Mouse (Mus musculus) embryonic facial prominence, embryonic 11.5 days (tissue): ENCODE results near the gene Stat2. TPM values are rescaled to one million over a fixed set of nuclear protein-coding genes. Genes with fewer than 3 reads are reported as not detected.
"Not testable (repeated sequence)": the region's sequence is repeated elsewhere in the genome, so short reads cannot be mapped to it uniquely, and the experiment has no call there.

Experiments used
- ATAC-seq: fragments of 200-750 bp; cut with Nextera tagmentation; replicated peaks from 2 replicates; pipeline ENCODE4 v1.8.0; 2017; ENCODE audit warnings: low read depth; ENCODE audit not compliant: insufficient number of reproducible peaks, low FRiP score, low TSS enrichment
- DNase-seq: peaks from one replicate; pipeline ENCODE4 v3.0.0-alpha.2; 2015; ENCODE audit warnings: low spot score
- H3K27ac ChIP-seq: fragments of 300-500 bp; sonication (generic); replicated peaks from 2 replicates; pipeline ENCODE4 v1.5.1; 2014; ENCODE audit warnings: mild to moderate bottlenecking, low read depth, low read length, control low read depth
- H3K27me3 ChIP-seq: fragments of 300-500 bp; sonication (generic); 2 replicates; pipeline ENCODE4 v1.6.1; 2014; ENCODE audit warnings: mild to moderate bottlenecking, low read length, moderate library complexity, mixed read lengths; ENCODE audit not compliant: control insufficient read depth, insufficient read depth
- H3K36me3 ChIP-seq: fragments of 300-500 bp; sonication (generic); replicated peaks from 2 replicates; pipeline ENCODE4 v1.6.1; 2014; ENCODE audit warnings: low read depth, mild to moderate bottlenecking, low read length, moderate library complexity, mixed read lengths; ENCODE audit not compliant: control insufficient read depth, insufficient read depth
- H3K4me1 ChIP-seq: fragments of 300-500 bp; sonication (generic); 2 replicates; pipeline ENCODE4 v1.6.1; 2014; ENCODE audit warnings: low read length, mixed read lengths; ENCODE audit not compliant: control insufficient read depth, insufficient read depth
- H3K4me2 ChIP-seq: fragments of 300-500 bp; sonication (generic); 2 replicates; pipeline ENCODE4 v1.6.1; 2014; ENCODE audit warnings: low read depth, mild to moderate bottlenecking, control low read depth, low read length, moderate library complexity
- H3K4me3 ChIP-seq: fragments of 300-500 bp; sonication (generic); 2 replicates; pipeline ENCODE4 v1.5.1; 2014; ENCODE audit warnings: low read depth, low read length, control low read depth
- H3K9ac ChIP-seq: fragments of 300-500 bp; sonication (generic); replicated peaks from 2 replicates; pipeline ENCODE4 v1.6.1; 2014; ENCODE audit warnings: mild to moderate bottlenecking, control low read depth, low read length
- H3K9me3 ChIP-seq: fragments of 300-500 bp; sonication (generic); replicated peaks from 2 replicates; pipeline ENCODE4 v1.6.1; 2016; ENCODE audit warnings: mild to moderate bottlenecking, low read length, inconsistent platforms, mixed read lengths; ENCODE audit not compliant: control insufficient read depth
- WGBS: fragments of 180-500 bp; shearing (Covaris S2); extraction: QIAGEN DNeasy Blood & Tissue Kit; methylation state at CpG from one replicate; pipeline ENCODE4 v1.1.7; 2014; 5-methylcytosine and 5-hydroxymethylcytosine counted together
- polyA plus RNA-seq: library from polyadenylated mRNA; unstranded; fragments of >200 nt; fragmentation: Nextera tagmentation; extraction: Ambion mirVana; gene quantifications from 2 replicates; pipeline ENCODE4 v1.2.1, GENCODE M21; 2014

Stat2 gene
- polyA plus RNA-seq, 1 experiment from 2014 or later: 12.7 TPM

DNA sequence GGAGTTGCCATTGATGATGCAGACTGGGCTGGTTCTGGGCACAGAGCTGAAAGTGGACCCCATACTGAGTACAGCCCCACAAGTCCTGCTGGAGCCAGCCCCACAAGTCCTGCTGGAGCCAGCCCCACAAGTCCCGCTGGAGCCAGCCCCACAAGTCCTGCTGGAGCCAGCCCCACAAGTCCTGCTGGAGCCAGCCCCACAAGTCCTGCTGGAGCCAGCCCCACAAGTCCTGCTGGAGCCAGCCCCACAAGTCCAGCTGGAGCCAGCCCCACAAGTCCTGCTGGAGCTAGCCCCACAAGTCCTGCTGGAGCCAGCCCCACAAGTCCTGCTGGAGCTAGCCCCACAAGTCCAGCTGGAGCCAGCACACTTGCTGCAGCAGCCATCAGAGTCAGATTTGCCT, 20.2 kb downstream of the Stat2 start:
- not testable (repeated sequence) for H3K27ac ChIP-seq, H3K36me3 ChIP-seq

DNA sequence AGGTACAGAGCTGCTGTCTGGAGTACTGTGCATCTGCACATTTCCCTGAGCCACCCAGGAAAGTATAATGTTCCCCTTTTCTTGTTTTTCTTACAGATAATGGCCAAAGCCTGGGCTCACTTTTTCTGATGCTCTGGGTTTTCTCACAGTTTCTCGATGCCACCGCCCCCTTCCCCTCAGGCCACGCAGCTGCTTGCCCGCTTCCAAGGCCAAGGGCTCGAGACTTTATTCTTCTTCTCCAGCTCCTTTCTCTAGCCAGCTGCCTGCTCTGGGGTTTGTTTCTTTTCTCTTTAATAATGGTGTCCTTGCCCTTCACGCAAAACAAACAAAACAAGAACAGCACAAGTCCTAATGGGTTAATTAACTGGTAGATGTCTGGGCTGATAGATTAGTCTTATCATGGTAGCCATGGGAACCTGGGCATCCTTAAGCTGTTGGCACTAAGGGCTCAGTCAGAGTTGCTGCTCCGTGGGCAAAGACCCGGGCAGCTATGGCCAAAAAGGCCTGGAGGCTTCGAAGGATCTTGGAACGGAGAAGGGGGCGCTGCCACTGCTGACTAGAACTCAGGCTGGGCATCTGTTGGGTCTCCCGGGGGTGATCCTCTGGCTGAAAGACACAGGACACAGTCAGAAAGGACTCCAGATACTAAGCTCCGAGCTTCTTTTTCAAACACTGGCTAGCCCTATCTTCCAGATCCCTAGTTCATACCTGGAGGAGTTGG, 26.2 kb downstream of the Stat2 start:
- H3K4me1 ChIP-seq: no peaks in the 10 kb centered on the region
- no peak overlapping the region for H3K27ac ChIP-seq
- DNase-seq (no peak), ATAC-seq (no peak)
- no peaks in the 10 kb centered on the region for H3K27me3 ChIP-seq
- H3K9me3 ChIP-seq: no peaks in the 10 kb centered on the region
- H3K36me3 ChIP-seq: no peaks in the 10 kb centered on the region
- WGBS: 79% methylated on average over 13 of the region's 13 CpGs
- no peak overlapping the region for H3K4me2 ChIP-seq
- no peak overlapping the region for H3K9ac ChIP-seq
- no peak overlapping the region for H3K4me3 ChIP-seq

More for the DNA sequence above, 20.2 kb downstream of the Stat2 start:
- not testable (repeated sequence) for H3K4me2 ChIP-seq, H3K9me3 ChIP-seq, DNase-seq, H3K4me3 ChIP-seq, H3K9ac ChIP-seq, ATAC-seq, H3K4me1 ChIP-seq, H3K27me3 ChIP-seq
- 56% methylated on average over 1 of the region's 1 CpGs for WGBS

DNA sequence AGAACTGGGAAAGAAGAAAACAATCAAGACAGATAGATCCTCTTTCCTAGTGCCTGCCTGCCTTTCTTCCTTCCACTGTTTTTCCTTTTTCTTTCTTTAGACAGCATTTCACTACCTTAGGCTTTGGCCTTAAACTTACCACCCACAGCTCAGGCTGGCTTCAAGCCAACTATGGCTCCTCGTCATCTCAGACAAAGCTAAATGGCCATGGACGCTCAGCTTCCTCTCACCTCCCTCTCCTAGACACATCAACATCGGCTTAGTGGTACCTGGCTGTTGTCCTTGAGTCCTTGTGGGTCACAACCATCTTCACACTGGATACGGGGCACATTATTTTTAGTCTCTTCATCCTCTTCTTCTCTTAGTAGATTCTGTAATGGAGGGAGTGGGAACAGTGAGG, 26.9 kb downstream of the Stat2 start:
- no peak for DNase-seq
- Histone ChIP-seq H3K36me3 (no peaks in the 10 kb centered on the region), H3K4me1 (no peaks in the 10 kb centered on the region; the same call in 1 of the 2 replicates), H3K9ac (no peak overlapping the region), H3K4me3 (no peak overlapping the region), H3K27ac (no peak overlapping the region), H3K4me2 (no peak overlapping the region), H3K27me3 (no peaks in the 10 kb centered on the region), H3K9me3 (no peaks in the 10 kb centered on the region)
- WGBS: 88% methylated on average over 4 of the region's 4 CpGs
- ATAC-seq: no peak

DNA sequence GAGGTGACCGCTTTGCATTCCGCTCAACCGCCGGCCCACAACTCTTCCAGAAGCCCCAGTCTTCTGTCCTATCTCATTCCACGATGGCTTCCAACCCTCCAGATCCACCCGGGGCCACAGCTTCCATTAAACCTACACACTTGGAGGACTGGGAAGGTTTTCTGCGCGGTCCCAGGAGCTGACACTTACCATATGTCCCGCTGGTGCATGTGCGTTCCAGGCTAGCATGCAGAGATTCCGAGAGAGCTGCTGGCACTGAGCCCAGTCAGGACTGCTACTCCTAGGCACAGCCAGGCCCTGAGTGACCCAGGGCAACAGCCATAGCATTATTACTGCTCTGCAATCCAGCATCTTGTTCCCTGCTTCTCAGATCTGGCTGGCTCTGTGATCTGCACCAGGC, 27.3 kb downstream of the Stat2 start:
- 86% methylated on average over 11 of the region's 11 CpGs for WGBS
- Histone ChIP-seq H3K27ac (no peak overlapping the region), H3K36me3 (no peaks in the 10 kb centered on the region), H3K27me3 (no peaks in the 10 kb centered on the region), H3K4me2 (no peak overlapping the region), H3K9me3 (no peaks in the 10 kb centered on the region), H3K9ac (no peak overlapping the region), H3K4me1 (peaks cover 4% of the 10 kb centered on the region), H3K4me3 (no peak overlapping the region)
- no peak for DNase-seq
- ATAC-seq: no peak

DNA sequence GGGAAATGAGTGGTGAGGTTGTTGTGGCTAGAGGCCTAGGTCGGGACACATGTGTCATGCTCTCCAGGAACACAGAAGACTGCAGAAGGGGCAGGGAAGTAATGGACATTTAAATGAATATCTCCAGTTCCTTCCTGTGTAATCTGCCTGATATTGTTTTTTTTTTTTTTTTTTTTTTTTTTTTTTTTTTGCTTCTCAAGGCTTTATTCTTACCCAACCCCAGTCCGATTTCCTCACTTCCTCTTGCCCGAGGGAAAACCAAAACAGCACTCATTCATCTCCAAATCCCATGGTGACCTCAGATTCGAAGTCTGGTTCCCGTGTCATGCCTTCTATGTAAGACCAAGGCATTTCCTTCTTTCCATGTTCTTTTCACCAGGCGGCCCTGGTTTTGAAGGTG, 27.9 kb downstream of the Stat2 start:
- H3K9ac ChIP-seq: no peak overlapping the region
- H3K4me2 ChIP-seq: no peak overlapping the region
- no peak for ATAC-seq
- no peaks in the 10 kb centered on the region for H3K36me3 ChIP-seq
- H3K9me3 ChIP-seq: no peaks in the 10 kb centered on the region
- no peak overlapping the region for H3K27ac ChIP-seq
- H3K4me1 ChIP-seq: peaks cover 4% of the 10 kb centered on the region
- DNase-seq: no peak
- H3K27me3 ChIP-seq: no peaks in the 10 kb centered on the region
- 60% methylated on average over 6 of the region's 6 CpGs for WGBS
- no peak overlapping the region for H3K4me3 ChIP-seq

DNA sequence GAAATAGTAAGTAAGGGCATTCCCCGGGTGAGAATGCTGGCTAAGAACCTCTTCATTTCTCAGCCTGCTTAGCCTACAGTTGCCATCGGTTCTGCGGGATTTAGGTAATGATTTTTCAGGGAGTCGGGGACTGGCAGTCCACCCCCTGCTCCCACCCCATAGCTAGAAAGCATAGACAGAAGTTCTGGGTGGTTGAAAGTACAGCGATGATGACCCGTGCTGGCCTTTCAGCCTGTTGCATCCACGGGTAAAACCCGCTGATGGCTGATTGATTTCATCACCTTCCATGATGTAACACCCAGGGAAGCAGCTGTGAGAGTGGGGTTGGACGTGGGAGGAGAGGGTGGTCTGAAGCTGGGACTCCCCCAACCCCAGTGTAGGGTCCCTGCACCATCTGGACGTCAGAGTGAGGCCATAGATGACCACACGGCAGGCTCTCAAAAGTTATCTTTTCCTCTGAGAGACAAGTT, 28.4 kb downstream of the Stat2 start, which contains the start of gene Il23a:
Il23a (minus strand) TSS at position 51 of the 470 bp plus-strand sequence.
- Histone ChIP-seq H3K4me3 (no peak within 1 kb of the TSS), H3K4me2 (no peak within 1 kb of the TSS), H3K27me3 (no peaks in the 10 kb centered on the region), H3K9me3 (no peaks in the 10 kb centered on the region), H3K4me1 (peaks cover 4% of the 10 kb centered on the region), H3K9ac (no peak within 1 kb of the TSS), H3K27ac (no peak within 1 kb of the TSS), H3K36me3 (no peaks in the 10 kb centered on the region)
- ATAC-seq (no peak), DNase-seq (no peak)
- WGBS: 82% methylated on average over 11 of the region's 11 CpGs

DNA sequence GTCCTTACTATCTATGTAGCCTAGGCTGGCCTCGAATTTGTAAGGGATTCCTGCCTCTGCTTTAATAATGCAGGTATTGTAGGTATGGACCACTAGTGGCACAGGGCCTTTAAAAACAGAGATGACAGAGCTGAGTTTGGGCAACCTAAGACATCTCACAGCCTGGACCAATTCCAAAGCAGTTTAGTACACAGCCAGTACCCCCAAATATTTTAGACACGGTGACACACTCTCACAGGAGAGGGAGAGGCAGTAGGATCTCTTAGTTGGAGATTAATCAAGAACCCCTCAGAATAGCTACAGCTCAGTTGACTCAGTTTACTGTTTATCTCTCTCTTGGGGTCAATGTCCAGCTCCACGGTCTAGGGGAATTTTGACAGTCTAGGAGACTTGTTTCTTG, 32.0 kb downstream of the Stat2 start:
- Histone ChIP-seq H3K36me3 (no peaks in the 10 kb centered on the region), H3K27me3 (no peaks in the 10 kb centered on the region), H3K4me3 (peak overlapping the region; percentile 60), H3K9ac (peak overlapping the region; percentile 92), H3K4me1 (peaks cover 9% of the 10 kb centered on the region), H3K9me3 (no peaks in the 10 kb centered on the region), H3K27ac (peak overlapping the region; percentile 80; the same call in 1 of the 2 replicates), H3K4me2 (peak overlapping the region; percentile 79)
- 36% methylated on average over 3 of the region's 3 CpGs for WGBS
- DNase-seq (no peak), ATAC-seq (no peak)

DNA sequence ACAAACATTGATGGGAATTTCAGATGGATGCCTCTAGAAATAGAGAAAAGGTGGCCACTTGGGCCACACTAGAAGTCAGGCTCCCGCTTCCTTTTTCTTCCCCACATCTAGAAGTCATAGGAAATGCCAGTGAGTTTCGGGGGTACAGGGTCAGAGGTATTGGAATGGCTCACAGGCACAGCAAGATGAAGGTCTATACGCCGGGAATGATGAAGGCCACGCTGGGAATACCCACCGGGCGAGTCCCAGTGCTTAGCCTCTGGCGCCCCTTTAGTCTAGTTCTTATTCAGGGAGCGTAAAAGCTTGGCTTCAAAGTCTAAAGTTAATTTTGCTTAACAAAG, 32.4 kb downstream of the Stat2 start:
- Histone ChIP-seq H3K4me2 (peak overlapping the region; percentile 79), H3K4me3 (peak overlapping the region; percentile 60), H3K9ac (peak overlapping the region; percentile 92), H3K36me3 (no peaks in the 10 kb centered on the region), H3K9me3 (no peaks in the 10 kb centered on the region), H3K27ac (peak overlapping the region; percentile 80), H3K27me3 (no peaks in the 10 kb centered on the region), H3K4me1 (peaks cover 9% of the 10 kb centered on the region)
- DNase-seq: no peak
- ATAC-seq: peak; percentile 41; the same call in 1 of the 2 replicates
- under 1% methylated on average over 9 of the region's 9 CpGs for WGBS
